Mouse (Mus musculus) spleen, adult 2 months (tissue): Measurements from ENCODE around the gene Gatad1. TPM values are rescaled to one million over a fixed set of nuclear protein-coding genes. Genes with fewer than 3 reads are reported as not detected.
"Not testable (repeated sequence)": the region's sequence is repeated elsewhere in the genome, so short reads cannot be mapped to it uniquely, and the experiment has no call there.

Experiments
- DNase-seq, 2 experiments: peaks; one replicate each; pipeline versions ENCODE4 v3.0.0 to v3.0.0-alpha.2; 2012 to 2021; ENCODE audit warnings: low spot score in 2 of 2, low read depth in 1 of 2
- H3K27ac ChIP-seq: fragments of 200-500 bp; 2 replicates; pipeline ENCODE4 v1.5.1; 2012; ENCODE audit warnings: low read length, inconsistent platforms; ENCODE audit not compliant: insufficient read depth
- H3K27me3 ChIP-seq: fragments of 200-500 bp; 2 replicates; pipeline ENCODE4 v1.6.1; 2012; ENCODE audit warnings: mild to moderate bottlenecking, moderate library complexity, low read length, inconsistent platforms; ENCODE audit not compliant: control insufficient read depth, insufficient read depth
- H3K36me3 ChIP-seq: fragments of 200-500 bp; 2 replicates; pipeline ENCODE4 v1.6.1; 2012; ENCODE audit warnings: mild to moderate bottlenecking, low read length, inconsistent platforms; ENCODE audit not compliant: control insufficient read depth, insufficient read depth
- H3K4me1 ChIP-seq: fragments of 200-500 bp; 2 replicates; pipeline ENCODE4 v1.6.1; 2011; ENCODE audit warnings: inconsistent platforms; ENCODE audit not compliant: control insufficient read depth, insufficient read depth, insufficient read length
- H3K4me3 ChIP-seq: fragments of 200-500 bp; 2 replicates; pipeline ENCODE4 v1.5.1; 2011; ENCODE audit warnings: mild to moderate bottlenecking, inconsistent platforms; ENCODE audit not compliant: insufficient read depth, insufficient read length; ENCODE audit errors: extremely low read depth
- CTCF ChIP-seq: fragments of 200-500 bp; IDR thresholded peaks from 2 replicates; pipeline ENCODE4 v1.5.1; 2011; ENCODE audit warnings: mild to moderate bottlenecking, inconsistent platforms; ENCODE audit not compliant: insufficient read depth, insufficient read length, insufficient replicate concordance; ENCODE audit errors: extremely low read depth
- POLR2A ChIP-seq: fragments of 200-500 bp; IDR thresholded peaks from 2 replicates; pipeline ENCODE4 v1.6.1; 2011; ENCODE audit warnings: low read depth, low read length, inconsistent platforms
- WGBS: fragments of 180-500 bp; shearing (Covaris S2); methylation state at CpG from one replicate; pipeline ENCODE4 v1.1.7; 2018; 5-methylcytosine and 5-hydroxymethylcytosine counted together
- polyA plus RNA-seq: library from polyadenylated mRNA; depleted of rRNA; stranded (reverse); fragments of >200 nt; gene quantifications from 2 replicates; pipeline ENCODE4 v1.2.3, GENCODE M21; 2012

Gatad1 gene
- polyA plus RNA-seq, 1 experiment: 15.8 TPM

DNA sequence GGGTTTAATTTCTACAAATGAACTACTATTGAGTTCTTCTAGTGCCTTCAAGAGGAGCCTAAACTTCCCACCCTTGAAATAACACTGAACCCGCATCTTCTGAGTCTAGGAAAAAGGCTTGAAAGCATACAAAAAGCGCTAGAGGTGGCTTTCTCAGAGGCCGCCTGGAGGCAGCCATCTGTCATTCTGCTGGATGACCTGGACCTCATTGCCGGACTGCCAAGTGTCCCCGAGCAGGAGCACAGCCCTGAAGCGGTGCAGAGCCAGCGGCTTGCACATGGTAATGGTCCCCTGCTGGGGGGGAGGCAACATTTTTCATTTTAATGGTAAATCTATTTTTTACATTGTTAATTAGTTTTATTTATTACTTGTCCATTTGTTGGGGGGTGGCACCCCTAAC is 36.5 kb downstream of the Gatad1 start:
- H3K27me3 ChIP-seq: no peaks in the 10 kb centered on the region
- H3K4me3 ChIP-seq: no peak overlapping the region
- peaks cover 17% of the 10 kb centered on the region for H3K36me3 ChIP-seq
- no peak for DNase-seq
- H3K27ac ChIP-seq: no peak overlapping the region
- WGBS: 94% methylated on average over 7 of the region's 7 CpGs
- H3K4me1 ChIP-seq: no peaks in the 10 kb centered on the region
- TF ChIP-seq CTCF: no peak
- no peak for TF ChIP-seq POLR2A

- H3K36me3 ChIP-seq, H3K27me3 ChIP-seq, H3K27ac ChIP-seq, DNase-seq, H3K4me1 ChIP-seq, H3K4me3 ChIP-seq: not testable (repeated sequence)
- WGBS: 96% methylated on average over 2 of the region's 2 CpGs
Observed at GRCm38 (mm10) chr5:3611835-3612234, 45.1 kb downstream of the Gatad1 start.

GRCm38 (mm10) chr5:3609241-3609640 is 47.7 kb downstream of the Gatad1 start:
- peaks cover 17% of the 10 kb centered on the region for H3K36me3 ChIP-seq
- no peaks in the 10 kb centered on the region for H3K4me1 ChIP-seq
- H3K27ac ChIP-seq: no peak overlapping the region
- WGBS: 94% methylated on average over 7 of the region's 7 CpGs
- H3K27me3 ChIP-seq: no peaks in the 10 kb centered on the region
- H3K4me3 ChIP-seq: no peak overlapping the region
- no peak for DNase-seq
- no peak for TF ChIP-seq CTCF
- TF ChIP-seq POLR2A: no peak

GRCm38 (mm10) chr5:3607114-3607513 is 49.9 kb downstream of the Gatad1 start:
- 95% methylated on average over 9 of the region's 9 CpGs for WGBS
- TF ChIP-seq CTCF (no peak), POLR2A (no peak)
- DNase-seq: no peak
- Histone ChIP-seq H3K36me3 (peaks cover 17% of the 10 kb centered on the region), H3K4me1 (no peaks in the 10 kb centered on the region), H3K27me3 (no peaks in the 10 kb centered on the region), H3K4me3 (no peak overlapping the region), H3K27ac (no peak overlapping the region)

- Histone ChIP-seq H3K27me3 (no peaks in the 10 kb centered on the region), H3K27ac (no peak overlapping the region), H3K4me1 (no peaks in the 10 kb centered on the region), H3K36me3 (peaks cover 5% of the 10 kb centered on the region), H3K4me3 (no peak overlapping the region)
- 90% methylated on average over 3 of the region's 3 CpGs for WGBS
- no peak for DNase-seq
- TF ChIP-seq CTCF (no peak), POLR2A (no peak)
Observed at GRCm38 (mm10) chr5:3600790-3601189, 56.2 kb downstream of the Gatad1 start.

DNA sequence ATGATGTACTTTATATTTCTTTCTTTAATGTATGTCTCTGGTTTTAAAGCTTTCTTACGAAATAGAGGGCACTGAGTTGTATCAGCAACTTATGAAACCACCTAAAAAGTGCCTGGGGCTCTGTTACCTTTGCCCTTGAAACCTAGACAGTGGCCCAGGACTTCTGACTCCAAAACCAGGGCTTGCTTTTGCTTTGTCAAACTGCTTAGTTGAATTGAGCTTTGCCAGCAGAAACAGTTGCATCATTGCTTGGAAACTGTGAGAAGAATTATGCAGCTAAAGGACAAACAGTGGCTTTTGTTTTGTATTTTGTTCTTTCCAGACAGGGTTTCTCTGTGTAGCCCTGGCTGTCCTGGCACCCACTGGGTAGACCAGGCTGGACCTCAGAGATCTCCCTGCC is 56.7 kb downstream of the Gatad1 start:
- no peak overlapping the region for H3K27ac ChIP-seq
- H3K27me3 ChIP-seq: no peaks in the 10 kb centered on the region
- no peak for DNase-seq
- WGBS: 82% methylated on average over 1 of the region's 1 CpGs
- no peak for TF ChIP-seq CTCF
- no peak for TF ChIP-seq POLR2A
- H3K36me3 ChIP-seq: peaks cover 3% of the 10 kb centered on the region
- H3K4me3 ChIP-seq: no peak overlapping the region
- H3K4me1 ChIP-seq: no peaks in the 10 kb centered on the region

GRCm38 (mm10) chr5:3598766-3599165 is 58.2 kb downstream of the Gatad1 start:
- 94% methylated on average over 5 of the region's 5 CpGs for WGBS
- H3K4me3 ChIP-seq: no peak overlapping the region
- no peak for DNase-seq
- no peaks in the 10 kb centered on the region for H3K27me3 ChIP-seq
- no peak for TF ChIP-seq CTCF
- H3K36me3 ChIP-seq: no peaks in the 10 kb centered on the region
- H3K27ac ChIP-seq: no peak overlapping the region
- 0 out of 2 replicates have a peak, but pooled peaks cover 2% of the 10 kb centered on the region for H3K4me1 ChIP-seq
